Mouse (Mus musculus) layer of hippocampus, postnatal 14 days (tissue): Measurements from ENCODE around the gene Tenm2. TPM values are rescaled to one million over a fixed set of nuclear protein-coding genes. Genes with fewer than 3 reads are reported as not detected.

Experiments
- DNase-seq, 2 experiments: peaks; one replicate each; pipeline ENCODE4 v3.0.0; 2021 to 2022; ENCODE audit warnings: low spot score in 2 of 2, mixed read lengths in 1 of 2
- total RNA-seq, 2 experiments: library from RNA; stranded (reverse); gene quantifications; 2 replicates each; pipeline ENCODE4 v1.2.3; 2021

Tenm2 gene
- total RNA-seq, 2 experiments from 2014 or later: 156 to 173 TPM

- no peak for DNase-seq
These were observed 535.6 kb downstream of the Tenm2 start for GRCm38 (mm10) chr11:36700131-36700530.

DNA sequence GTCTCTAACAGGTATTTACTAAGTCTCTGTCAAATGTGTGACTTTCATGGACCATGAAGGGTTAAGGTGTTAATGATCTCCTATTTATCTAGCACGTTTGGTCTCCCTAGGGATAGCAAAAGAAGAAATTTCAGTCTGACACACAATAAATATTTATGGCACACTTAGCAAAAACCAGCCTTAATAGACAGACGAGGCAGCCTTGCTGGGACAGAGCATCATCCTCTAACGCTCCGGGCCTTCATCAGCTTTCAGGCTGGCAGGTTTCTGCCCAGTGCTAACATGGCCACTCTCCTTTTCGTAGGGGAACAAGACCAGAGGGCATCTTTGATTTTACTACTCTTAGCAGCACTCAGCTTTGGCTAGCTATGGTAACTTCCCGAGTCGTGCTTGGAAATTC lies 537.5 kb downstream of the Tenm2 start:
- DNase-seq: no peak

- no peak for DNase-seq
These were observed 537.9 kb downstream of the Tenm2 start for GRCm38 (mm10) chr11:36697816-36698215.

- no peak for DNase-seq
These were observed 538.6 kb downstream of the Tenm2 start for GRCm38 (mm10) chr11:36697021-36697639.

GRCm38 (mm10) chr11:36694810-36695209 lies 541.0 kb downstream of the Tenm2 start:
- DNase-seq: no peak

- DNase-seq: no peak
These were observed 543.1 kb downstream of the Tenm2 start for GRCm38 (mm10) chr11:36692637-36693036.

DNA sequence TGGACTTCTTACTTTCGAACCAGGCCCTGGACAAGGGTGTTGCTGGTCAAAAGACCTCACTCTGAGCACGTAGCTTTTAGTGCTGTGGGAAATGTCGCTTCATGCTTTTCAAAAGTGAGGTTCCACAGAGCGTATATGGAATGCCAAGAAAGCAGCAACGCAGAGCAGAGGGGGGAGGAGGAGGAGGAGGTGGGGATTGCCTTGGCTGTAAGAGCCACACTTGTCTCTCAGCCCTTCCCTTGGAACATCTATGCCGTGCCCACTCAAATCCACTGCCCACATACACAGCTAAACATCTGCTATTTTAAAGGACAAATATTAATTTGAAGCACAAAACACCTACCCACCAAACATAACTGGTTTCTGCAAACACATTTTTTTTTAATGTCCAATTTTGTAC lies 544.9 kb downstream of the Tenm2 start:
- DNase-seq: no peak

DNA sequence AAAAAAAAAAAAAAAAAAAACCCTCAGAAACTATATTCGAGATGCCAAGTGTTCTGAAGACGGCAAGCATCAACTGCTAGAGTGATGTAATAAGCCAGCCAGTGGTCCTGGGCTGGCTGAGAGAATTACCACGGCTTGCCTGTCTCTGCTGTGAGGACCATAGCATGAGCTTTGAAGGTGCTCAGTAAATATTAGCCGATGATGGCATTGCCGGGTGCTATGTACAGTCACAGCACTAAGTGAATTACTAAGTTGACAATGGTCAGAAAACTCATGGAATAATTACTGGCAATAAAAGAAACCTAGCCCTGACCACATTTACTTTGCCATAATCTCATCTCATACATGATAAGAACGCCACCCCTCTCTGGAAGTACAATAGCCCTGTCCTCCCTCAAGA lies 549.5 kb downstream of the Tenm2 start:
- no peak for DNase-seq

GRCm38 (mm10) chr11:36679361-36679760 lies 556.4 kb downstream of the Tenm2 start:
- DNase-seq: no peak

GRCm38 (mm10) chr11:36678542-36678941 lies 557.2 kb downstream of the Tenm2 start:
- no peak for DNase-seq

DNA sequence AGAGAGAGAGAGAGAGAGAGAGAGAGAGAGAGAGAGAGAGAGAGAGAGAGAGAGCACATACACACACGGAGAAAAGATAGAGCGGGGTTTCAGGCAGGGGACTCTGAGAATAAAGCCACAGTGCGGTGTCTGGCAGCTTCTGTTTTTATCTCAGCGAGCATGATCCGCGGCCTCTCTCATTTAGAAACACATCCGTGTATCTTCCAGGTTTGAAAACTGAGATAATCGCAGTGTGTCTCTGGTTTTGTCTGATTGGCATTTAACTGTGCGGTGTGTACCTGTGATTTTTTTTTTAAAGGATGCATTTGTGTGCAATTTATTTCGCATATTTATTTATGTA lies 557.7 kb downstream of the Tenm2 start:
- peak in 1 of 2 experiments; percentile 50 for DNase-seq

- DNase-seq: peak; percentile 46 to 66
These were observed 558.3 kb downstream of the Tenm2 start for GRCm38 (mm10) chr11:36677321-36678056.

DNA sequence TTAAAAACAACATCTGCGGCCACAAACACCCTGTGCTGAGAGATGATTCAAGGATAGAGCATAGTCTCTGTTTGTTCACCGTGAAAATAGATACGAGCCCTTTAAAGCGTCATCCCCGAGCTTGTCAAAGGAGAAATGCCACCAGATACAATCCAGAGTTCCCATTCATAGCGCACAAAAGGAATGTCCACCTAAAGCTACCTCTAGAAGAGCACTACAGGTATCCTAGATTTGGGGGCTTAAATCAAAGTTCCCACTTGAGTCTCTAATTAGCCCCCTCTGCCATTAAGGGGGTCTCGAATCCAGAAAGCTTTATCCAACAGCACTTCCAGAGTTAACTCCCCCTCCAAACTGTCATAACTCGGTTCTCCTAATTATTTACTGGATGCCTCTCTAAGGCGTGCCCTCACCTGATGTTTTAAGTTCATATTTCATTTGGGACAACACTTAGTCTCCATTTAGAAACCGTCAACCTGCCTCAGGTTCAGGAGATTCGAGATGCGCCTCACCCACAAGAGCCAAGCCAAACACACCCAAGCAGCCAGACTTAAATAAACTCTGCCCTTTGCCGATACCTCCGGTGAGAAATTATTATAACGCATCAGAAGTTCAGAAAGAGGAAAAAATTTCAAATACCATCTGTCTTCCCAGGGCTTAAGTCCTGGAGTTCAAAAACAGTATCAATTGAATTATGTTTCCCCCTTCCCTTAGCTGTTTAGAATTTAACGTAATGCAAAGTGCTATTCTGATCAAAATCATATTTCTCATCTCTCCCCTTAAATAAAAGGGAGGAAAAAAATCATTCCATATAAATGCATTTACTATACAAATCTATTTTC lies 559.1 kb downstream of the Tenm2 start:
- DNase-seq: no peak

- DNase-seq: no peak
These were observed 560.8 kb downstream of the Tenm2 start for GRCm38 (mm10) chr11:36674902-36675422.

DNA sequence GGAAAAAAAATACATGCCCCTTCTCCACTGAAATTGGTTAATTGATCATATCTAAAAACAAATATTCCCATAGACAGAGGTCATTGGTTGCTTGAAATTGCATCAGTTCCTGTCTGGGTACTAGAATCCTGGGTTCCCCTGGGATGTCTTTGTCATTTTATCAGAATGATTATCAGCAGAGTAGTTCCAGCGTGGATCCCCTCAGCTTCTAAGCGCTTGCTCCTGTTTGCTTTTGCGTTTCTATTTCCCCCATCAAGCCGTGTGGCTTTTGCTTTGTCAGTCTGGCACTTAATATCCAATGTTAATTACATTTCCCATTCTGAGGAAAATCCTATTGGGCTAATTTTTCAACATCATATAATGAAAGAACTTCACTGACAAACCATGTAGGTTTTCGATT lies 561.6 kb downstream of the Tenm2 start:
- DNase-seq: no peak

GRCm38 (mm10) chr11:36671196-36671595 lies 564.6 kb downstream of the Tenm2 start:
- no peak for DNase-seq

DNA sequence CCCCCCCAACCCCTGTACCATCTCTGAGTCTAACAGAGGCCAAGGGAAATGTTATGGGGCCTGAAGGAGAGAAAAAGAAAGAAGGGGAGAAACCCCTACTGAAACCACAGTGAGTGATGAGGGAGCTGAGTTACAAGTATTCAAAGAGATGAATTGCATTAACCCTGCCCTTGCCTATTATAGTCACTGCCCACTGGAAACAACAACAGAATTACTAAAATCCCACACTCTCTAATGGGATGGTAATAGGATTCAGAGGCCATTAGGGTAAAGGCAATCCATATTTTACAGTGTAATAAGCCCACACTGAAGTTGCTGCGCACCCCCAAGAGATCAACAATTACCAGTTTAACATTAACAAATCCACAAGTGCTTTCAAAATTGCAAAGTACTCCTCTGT lies 571.7 kb downstream of the Tenm2 start:
- no peak for DNase-seq

- no peak for DNase-seq
These were observed 572.2 kb downstream of the Tenm2 start for GRCm38 (mm10) chr11:36663571-36663970.

DNA sequence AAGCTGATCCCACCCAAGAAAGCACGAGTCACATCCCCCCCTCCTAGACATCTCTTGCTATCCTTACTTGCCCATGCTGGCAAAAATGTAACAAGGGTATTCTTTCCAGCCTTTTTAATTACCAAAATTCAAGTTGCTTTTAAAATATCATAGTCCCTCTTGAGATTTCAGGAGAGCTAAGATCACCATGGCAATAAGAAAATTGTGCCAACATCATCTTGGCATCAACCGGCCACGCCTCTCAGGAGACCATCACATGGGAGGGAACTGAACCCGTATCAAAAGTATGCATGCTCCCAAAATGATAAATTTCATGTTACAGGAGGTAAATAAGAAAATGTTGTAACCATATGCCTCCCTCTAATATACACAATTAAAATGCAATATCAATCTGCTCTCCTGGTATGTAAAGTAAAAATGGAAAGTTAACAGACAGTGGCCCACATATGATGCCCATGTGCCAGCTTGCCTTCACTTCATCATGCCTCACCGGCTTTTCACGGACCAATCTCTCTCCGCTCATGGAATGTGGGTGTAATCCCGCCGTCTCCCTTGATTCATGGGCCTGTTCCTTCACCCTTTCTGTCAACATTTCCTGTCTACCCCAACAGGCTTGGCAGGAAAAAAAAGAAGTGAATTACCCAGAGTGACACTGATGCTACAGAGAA lies 582.0 kb downstream of the Tenm2 start:
- no peak for DNase-seq

GRCm38 (mm10) chr11:36647179-36647578 lies 588.6 kb downstream of the Tenm2 start:
- DNase-seq: no peak

DNA sequence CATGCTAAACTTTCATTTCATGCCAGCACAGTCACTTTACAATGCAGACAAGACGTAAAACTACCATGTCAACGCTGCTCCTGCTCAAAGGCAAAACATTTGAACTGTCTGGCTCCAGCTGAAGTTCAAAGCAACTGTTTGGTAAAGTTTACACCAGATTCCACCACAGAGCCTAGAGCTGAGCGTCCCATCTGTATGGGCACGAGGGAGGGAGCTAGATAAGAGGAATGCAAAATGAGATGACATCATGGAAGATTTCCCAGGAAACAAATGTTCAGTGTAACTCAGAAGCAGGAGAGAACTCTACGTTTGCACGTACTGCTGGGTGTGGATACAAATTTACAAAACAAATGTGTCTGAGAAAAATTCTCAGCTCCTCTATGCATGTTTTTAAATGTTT lies 600.7 kb downstream of the Tenm2 start:
- peak in 1 of 2 experiments; percentile 37 for DNase-seq
